In the genomic region with DNA sequence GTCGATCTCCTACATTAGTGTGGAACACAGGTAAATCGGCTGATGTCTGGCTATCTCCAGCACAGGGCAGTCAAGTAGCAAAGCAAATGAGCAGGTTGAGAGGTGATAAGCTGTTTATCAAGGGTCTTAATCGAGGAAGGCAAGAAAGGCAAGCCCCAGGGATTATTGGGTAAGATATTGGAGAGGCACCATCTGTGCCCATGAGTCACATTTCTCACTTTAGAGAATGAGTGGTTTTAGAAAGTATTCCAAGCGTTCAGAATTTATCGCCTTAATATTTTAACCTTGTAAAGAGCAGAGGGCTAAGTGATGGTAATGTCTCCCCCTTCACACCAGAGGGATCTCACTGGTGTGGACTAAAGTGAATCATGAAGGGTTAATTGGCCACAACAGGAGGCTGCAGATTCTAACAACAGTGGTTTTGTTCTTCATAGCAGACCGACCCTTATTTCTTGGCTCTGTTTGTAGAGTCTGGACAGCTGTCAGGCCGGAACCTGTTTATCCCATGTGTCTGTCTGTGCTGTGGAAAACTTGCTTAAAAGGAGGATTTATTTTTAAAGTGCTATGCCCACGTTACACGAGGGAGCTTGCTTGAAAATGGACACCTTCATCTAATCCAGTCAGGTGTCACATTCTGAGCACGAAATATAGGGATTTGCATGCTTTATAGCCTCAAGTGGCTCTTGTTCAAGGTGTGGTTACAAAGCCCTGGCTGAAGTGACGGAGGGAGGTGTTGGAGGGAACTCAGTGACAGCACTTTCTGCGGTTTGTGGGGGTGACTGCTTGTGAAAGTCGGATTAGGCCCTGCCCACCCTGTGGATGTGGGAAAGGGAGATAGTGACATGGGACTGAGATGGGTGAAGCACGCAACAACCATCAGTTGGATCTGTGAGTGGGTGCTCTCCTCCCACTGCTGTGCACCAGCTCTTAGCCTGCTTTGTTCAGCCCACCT, we compare ENCODE assay signal across 9 mouse cellular contexts. TPM values are rescaled to one million over a fixed set of nuclear protein-coding genes. Genes with fewer than 3 reads are reported as not detected.
DNase-seq lines count a peak whose midpoint lies in the region; ATAC-seq and TF ChIP-seq lines count a peak whose summit lies in the region.
"Had no signal": no experiment of that assay in that cellular context is flagged by ENCODE, and none has a peak within 500 bp of the region (broad histone marks: within the 10 kb centered on the region; RNA-seq: fewer than 3 reads in every experiment).

No protein-coding gene starts in this region.

- TF ChIP-seq CTCF in cortical plate, adult 2 months (IDR thresholded peaks at IDR 0.05; ENCODE audit: extremely low read depth, insufficient read depth, low read length) = no peak

- H3K9me3 ChIP-seq in midbrain, embryonic 13.5 days = no peaks in the 10 kb centered on the region
- no peaks in the 10 kb centered on the region for H3K9me3 ChIP-seq in midbrain, embryonic 11.5 days (ENCODE audit: control insufficient read depth, low read length)
- H3K9me3 ChIP-seq in limb, embryonic 14.5 days (ENCODE audit: control insufficient read depth, low read length) = no peaks in the 10 kb centered on the region
- H3K9me3 ChIP-seq: embryonic facial prominence, embryonic 13.5 days had no signal

- peaks cover 17% of the 10 kb centered on the region for H3K4me1 ChIP-seq in midbrain, embryonic 13.5 days (replicated peaks)
- H3K4me1 ChIP-seq in midbrain, embryonic 11.5 days (ENCODE audit: control insufficient read depth, insufficient read depth, low read length) = no peaks in the 10 kb centered on the region
- peaks cover 14% of the 10 kb centered on the region for H3K4me1 ChIP-seq in cortical plate, adult 2 months (ENCODE audit: control insufficient read depth, insufficient read depth, low read length)
- peaks cover 11% of the 10 kb centered on the region; the same call in 1 of the 2 replicates for H3K4me1 ChIP-seq in limb, embryonic 14.5 days (ENCODE audit: control insufficient read depth, insufficient read depth, low read length)

- H3K4me3 ChIP-seq in midbrain, embryonic 13.5 days (replicated peaks) = no peak overlapping the region
- no peak overlapping the region for H3K4me3 ChIP-seq in midbrain, embryonic 11.5 days (ENCODE audit: low read depth, low read length)
- H3K4me3 ChIP-seq in cortical plate, adult 2 months (ENCODE audit: insufficient read depth, low read length) = no peak overlapping the region
- no peak overlapping the region for H3K4me3 ChIP-seq in limb, embryonic 14.5 days (replicated peaks; ENCODE audit: low read length)
- H3K4me3 ChIP-seq: embryonic facial prominence, embryonic 13.5 days had no signal

- H3K27ac ChIP-seq in midbrain, embryonic 13.5 days = no peak overlapping the region
- H3K27ac ChIP-seq in midbrain, embryonic 11.5 days (ENCODE audit: low read depth, low read length) = no peak overlapping the region
- peak overlapping the region; percentile 72; the same call in 1 of the 2 replicates for H3K27ac ChIP-seq in cortical plate, adult 2 months (ENCODE audit: insufficient read depth, low read length)
- no peak overlapping the region for H3K27ac ChIP-seq in limb, embryonic 14.5 days (replicated peaks; ENCODE audit: low read depth, low read length)
- H3K27ac ChIP-seq: embryonic facial prominence, embryonic 13.5 days had no signal

- ATAC-seq in midbrain, embryonic 13.5 days = 0 out of 2 replicates have a peak, but pooled peaks have one; percentile 27
- no peak for ATAC-seq in midbrain, embryonic 11.5 days (ENCODE audit: low FRiP score)
- ATAC-seq in limb, embryonic 14.5 days (ENCODE audit: low FRiP score, low read depth) = peak; percentile 69; the same call in 1 of the 2 replicates

- 0 out of 2 replicates have a peak, but pooled peaks cover 3% of the 10 kb centered on the region for H3K36me3 ChIP-seq in midbrain, embryonic 13.5 days
- no peaks in the 10 kb centered on the region for H3K36me3 ChIP-seq in midbrain, embryonic 11.5 days (ENCODE audit: control insufficient read depth, insufficient read depth, low read length)
- H3K36me3 ChIP-seq in limb, embryonic 14.5 days (ENCODE audit: control insufficient read depth, insufficient read depth, low read length) = no peaks in the 10 kb centered on the region
- H3K36me3 ChIP-seq: embryonic facial prominence, embryonic 13.5 days had no signal

- 71% methylated on average over 14 of the region's 14 CpGs for WGBS in midbrain, embryonic 13.5 days
- WGBS in midbrain, embryonic 11.5 days = 80% methylated on average over 14 of the region's 14 CpGs
- WGBS in limb, embryonic 14.5 days = 58% methylated on average over 14 of the region's 14 CpGs

- H3K4me2 ChIP-seq in midbrain, embryonic 13.5 days (replicated peaks) = no peak overlapping the region
- H3K4me2 ChIP-seq in midbrain, embryonic 11.5 days = no peak overlapping the region
- no peak overlapping the region for H3K4me2 ChIP-seq in limb, embryonic 14.5 days (replicated peaks; ENCODE audit: low read depth, low read length, severe bottlenecking)
- H3K4me2 ChIP-seq: embryonic facial prominence, embryonic 13.5 days had no signal

- H3K27me3 ChIP-seq in midbrain, embryonic 13.5 days = no peaks in the 10 kb centered on the region
- no peaks in the 10 kb centered on the region for H3K27me3 ChIP-seq in midbrain, embryonic 11.5 days (ENCODE audit: control insufficient read depth, insufficient read depth, low read length)
- no peaks in the 10 kb centered on the region for H3K27me3 ChIP-seq in limb, embryonic 14.5 days (ENCODE audit: control insufficient read depth, insufficient read depth, low read length)
- H3K27me3 ChIP-seq: embryonic facial prominence, embryonic 13.5 days had no signal

- H3K9ac ChIP-seq in midbrain, embryonic 13.5 days (replicated peaks) = no peak overlapping the region
- H3K9ac ChIP-seq in midbrain, embryonic 11.5 days (ENCODE audit: low read length) = no peak overlapping the region
- no peak overlapping the region for H3K9ac ChIP-seq in limb, embryonic 14.5 days (ENCODE audit: low read depth, low read length, severe bottlenecking)
- H3K9ac ChIP-seq: embryonic facial prominence, embryonic 13.5 days had no signal

- DNase-seq in midbrain, embryonic 11.5 days (ENCODE audit: low spot score, missing footprints) = no peak
- peak; percentile 53 for DNase-seq in limb, embryonic 14.5 days (ENCODE audit: low spot score)
- DNase-seq in spleen, postnatal 10 days (ENCODE audit: low spot score in 2 of 2) = peak; percentile 58 to 77
- no peak for DNase-seq in urinary bladder, adult 2 months (ENCODE audit: low spot score)
- DNase-seq in adrenal gland, postnatal 25 days = no peak
- no peak for DNase-seq in frontal cortex, postnatal 14 days (ENCODE audit: low spot score in 2 of 2)

- TF ChIP-seq POLR2A in cortical plate, adult 2 months (IDR thresholded peaks at IDR 0.05; ENCODE audit: extremely low read depth, insufficient read depth, low read length) = no peak
- no peak for TF ChIP-seq POLR2A in limb, embryonic 14.5 days (IDR thresholded peaks at IDR 0.05; ENCODE audit: borderline replicate concordance, extremely low read depth, insufficient read depth, insufficient read length)

RNA-seq across cellular contexts. Expression of gene St3gal5, which starts 11.8 kb away (rescaled TPM):
- polyA plus RNA-seq in midbrain, embryonic 13.5 days (2015; fragmentation: Nextera tagmentation; extraction: Ambion mirVana) = 40.7 and 42.4 TPM in 2 replicates
- 33.4 and 40.7 TPM in 2 replicates for polyA plus RNA-seq in midbrain, embryonic 11.5 days (2014; fragmentation: Nextera tagmentation; extraction: Ambion mirVana)
- polyA plus RNA-seq in cortical plate, adult 2 months (2012; rRNA removed) = 126 and 133 TPM in 2 replicates
- polyA plus RNA-seq in limb, embryonic 14.5 days (2012; rRNA removed) = 26.1 and 26.3 TPM in 2 replicates
- polyA plus RNA-seq in limb, embryonic 14.5 days (2014; fragmentation: Nextera tagmentation; extraction: Ambion mirVana) = 25.5 and 30.3 TPM in 2 replicates
- 22.3 and 25.0 TPM in 2 replicates for polyA plus RNA-seq in urinary bladder, adult 2 months (2012; rRNA removed)
- total RNA-seq in adrenal gland, postnatal 25 days (2021) = 93.4 and 102 TPM in 2 replicates

Comparison
In these comparisons a context has a peak if more than half of its experiments do, and no peak if none do; other contexts are left out.
1. DNase-seq: peak in limb, embryonic 14.5 days (single experiment) and spleen, postnatal 10 days (2 of 2); none in midbrain, embryonic 11.5 days (single experiment), urinary bladder, adult 2 months (single experiment), adrenal gland, postnatal 25 days (single experiment) and frontal cortex, postnatal 14 days (0 of 2).